Mouse (Mus musculus): Measurements from ENCODE around the gene Trpm2.
A peak's percentile ranks its signal among the peaks of the same experiment; 100 is the strongest.

Gene Trpm2

DNA sequence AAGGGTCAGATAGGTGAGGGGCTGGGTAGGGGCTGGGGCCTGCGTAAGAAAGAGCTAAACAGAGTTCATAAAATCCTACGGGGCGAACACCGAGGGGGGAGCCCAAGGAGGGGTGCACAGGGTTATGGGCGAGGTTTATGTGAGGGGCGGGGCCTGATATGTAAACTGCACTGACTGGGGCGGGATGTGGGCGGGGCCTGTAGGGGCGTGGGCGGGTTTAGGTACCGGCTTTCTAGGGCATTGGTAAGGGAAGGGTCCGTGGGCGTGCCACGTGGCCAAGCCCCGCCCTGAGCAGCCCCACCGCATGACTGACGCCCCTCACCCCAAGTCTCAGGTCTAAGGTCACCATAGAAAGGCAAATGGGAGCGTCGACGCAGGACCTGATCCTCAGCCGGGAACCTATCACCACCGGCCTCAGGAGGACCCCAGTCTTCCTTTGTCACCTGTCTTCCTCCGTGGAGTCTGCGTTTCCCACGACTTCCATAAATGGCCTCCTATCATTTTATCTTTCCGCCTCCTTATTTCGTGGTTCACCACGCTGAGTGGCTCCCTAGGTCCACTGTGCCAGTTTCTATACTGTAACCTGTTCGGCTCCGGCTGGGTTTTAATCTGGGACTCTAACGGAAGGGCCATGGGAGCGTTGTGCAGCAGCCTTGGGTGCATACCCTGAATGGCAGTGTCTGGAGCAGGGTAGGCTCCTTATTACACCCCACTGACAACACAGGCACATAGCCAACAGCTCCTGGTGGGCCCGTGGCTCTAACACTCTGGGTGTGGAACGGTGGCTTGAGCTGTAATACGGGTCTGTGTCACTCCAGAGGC is 67.3 kb downstream of the Trpm2 start:
- DNase-seq (ENCODE audit: low spot score in 2 of 2) = peak in 1 of 2 experiments; percentile 40

GRCm38 (mm10) chr10:77902211-77902893 is 68.0 kb downstream of the Trpm2 start, which contains the start of gene Lrrc3:
Lrrc3 (minus strand) TSS chr10:77902536.
- DNase-seq (ENCODE audit: low spot score in 2 of 2) = peak; percentile 37 to 65

- no peak for DNase-seq (ENCODE audit: low spot score in 2 of 2)
These were observed 68.5 kb downstream of the Trpm2 start for GRCm38 (mm10) chr10:77901871-77902210.

DNA sequence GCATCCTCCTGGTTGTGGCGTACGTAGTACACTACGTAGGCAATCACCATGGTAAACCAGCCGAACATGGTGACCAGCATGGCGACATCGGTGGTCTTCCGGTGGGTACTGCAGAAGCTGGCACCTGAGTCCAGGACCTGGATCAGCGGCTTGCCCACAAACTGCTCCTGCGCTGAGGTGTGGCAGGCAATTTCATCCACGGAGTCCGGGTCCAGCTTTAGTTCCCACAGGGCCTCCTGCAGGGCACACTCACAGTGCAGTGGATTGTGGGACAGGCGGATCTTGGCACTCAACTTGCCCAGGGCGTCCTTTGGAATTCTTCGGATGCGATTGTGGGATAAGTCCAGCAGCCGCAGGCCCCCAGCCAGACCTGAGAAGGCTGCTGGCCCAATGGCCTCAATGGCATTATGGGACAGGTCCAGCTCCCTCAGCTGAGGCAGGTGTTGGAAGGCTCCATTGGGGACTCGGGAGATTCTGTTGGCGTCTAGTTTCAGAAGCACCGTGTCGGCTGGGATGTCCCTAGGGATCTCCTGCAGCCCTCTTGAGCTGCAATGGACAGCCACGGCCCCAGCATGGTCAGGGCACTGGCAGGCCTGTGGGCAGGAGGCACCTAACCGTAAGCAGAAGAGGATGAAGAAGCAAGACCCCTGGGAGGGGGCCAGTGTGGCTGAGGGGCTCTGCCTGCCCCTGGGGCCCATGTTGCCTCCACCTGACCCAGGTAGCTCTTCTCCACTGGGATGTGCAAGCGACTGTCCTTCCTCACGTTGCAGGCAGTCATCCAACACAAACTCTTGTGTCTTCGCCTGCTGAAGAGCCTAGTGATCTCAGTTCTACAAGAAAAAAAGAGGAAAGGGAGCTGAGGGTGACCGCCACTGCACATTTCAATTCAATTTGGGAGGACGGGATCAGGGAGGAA is 69.2 kb downstream of the Trpm2 start:
- DNase-seq (ENCODE audit: low spot score in 2 of 2) = no peak

DNA sequence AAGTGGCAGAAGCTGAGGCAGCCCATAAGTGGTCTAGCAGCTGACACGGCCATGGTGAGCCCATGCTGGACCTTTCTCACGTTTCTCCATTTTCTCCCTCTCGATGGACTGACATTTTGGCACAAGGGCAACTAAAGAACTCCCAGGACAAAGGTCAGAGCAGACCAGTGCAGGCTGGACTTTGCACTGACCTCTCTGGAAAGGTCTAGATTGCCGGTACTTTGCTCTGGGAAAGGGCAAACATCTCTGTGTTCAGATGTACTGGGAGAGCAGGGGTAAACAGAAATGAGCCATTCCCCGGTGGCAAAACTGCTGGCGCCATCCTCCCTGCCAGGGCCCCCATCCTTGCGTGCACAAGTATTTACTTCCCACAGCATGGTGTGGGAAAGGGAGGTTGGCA is 70.2 kb downstream of the Trpm2 start:
- DNase-seq (ENCODE audit: low spot score in 2 of 2) = no peak

GRCm38 (mm10) chr10:77895562-77895961 is 74.8 kb downstream of the Trpm2 start:
- DNase-seq (ENCODE audit: low spot score in 2 of 2) = no peak

DNA sequence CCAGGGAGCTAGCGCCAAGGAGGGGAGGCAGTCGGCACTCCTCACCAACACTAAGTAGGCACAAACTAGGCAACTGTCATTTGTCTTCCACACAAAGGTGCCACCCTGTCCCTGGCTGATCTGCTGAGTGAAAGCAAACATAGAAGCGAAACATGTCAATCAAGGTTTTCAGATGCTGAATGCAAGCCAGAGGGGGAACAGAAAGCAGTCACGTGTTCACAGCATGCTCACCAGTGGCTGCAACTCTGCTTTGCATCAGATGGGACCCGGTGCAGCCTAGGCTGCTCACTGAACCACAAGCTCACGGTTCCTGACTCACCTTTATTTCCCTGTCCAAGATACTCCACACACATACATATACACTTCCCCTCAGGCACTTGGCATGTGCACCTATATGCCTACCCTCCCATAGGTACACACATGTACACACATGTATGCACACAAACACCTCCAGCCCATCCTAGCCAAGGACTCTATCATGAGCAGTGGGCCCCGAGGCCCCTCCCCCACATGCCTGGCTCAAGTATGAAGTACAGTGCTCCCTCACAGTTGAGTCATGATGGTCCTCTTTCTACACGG is 79.3 kb downstream of the Trpm2 start:
- DNase-seq (ENCODE audit: low spot score in 2 of 2) = no peak

DNA sequence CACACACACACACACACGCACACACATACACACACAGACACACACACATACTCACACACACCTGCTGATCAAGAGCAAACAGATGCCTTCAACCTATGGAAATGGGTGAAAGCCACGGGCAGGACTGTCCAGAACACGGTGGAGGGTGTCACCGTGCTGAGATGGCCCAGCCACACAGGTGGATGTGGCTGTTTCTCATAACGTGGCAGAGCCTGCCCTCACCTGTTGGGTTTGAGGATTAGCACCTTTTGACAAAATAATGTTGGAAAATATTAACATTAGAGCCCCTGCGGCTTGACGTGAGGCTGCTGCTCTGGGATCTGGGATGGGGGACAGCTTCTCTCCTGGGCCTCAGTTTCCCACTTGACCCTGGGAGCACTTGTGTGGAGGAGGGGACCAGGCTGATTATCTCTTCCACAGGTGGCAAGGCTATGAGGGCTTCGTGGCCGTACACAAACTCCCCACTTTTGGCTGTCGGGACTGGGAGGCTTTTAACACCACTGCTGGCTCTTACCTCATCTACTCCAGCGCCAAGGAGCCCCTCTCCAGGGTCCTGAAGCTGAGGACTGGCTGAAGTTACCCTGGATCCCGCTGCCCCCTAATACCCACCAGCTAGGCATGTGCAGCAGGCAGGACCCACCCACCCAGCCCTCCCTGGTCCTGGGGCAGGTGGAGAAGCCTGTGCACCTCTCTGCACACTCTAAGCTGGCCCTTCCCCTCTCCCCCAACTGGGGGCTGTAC is 84.2 kb downstream of the Trpm2 start:
- no peak for DNase-seq (ENCODE audit: low spot score in 2 of 2)

GRCm38 (mm10) chr10:77882553-77882952 is 87.8 kb downstream of the Trpm2 start:
- no peak for DNase-seq (ENCODE audit: low spot score in 2 of 2)

GRCm38 (mm10) chr10:77880305-77880704 is 90.1 kb downstream of the Trpm2 start:
- DNase-seq (ENCODE audit: low spot score in 2 of 2) = no peak

DNA sequence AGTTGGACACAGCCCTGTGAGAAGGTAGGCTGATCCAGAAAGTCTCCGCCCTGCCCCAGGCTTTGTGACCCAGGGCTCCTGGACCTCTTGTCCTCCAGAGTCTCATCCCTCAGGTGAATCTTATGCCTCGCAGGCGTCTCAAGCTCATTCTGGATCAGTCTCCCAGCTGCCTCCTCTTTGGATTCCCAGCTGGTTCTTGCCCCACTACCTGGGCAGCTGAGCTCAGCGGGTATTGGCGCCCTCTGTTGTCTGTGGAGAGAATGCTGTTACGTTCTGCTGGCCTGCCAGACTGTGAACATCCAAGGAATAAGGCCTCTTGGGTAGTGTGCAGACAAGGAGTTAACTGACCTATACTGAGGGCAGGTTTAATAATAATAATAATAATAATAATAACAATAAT is 91.4 kb downstream of the Trpm2 start:
- DNase-seq (ENCODE audit: low spot score in 2 of 2) = peak; percentile 24 to 31

GRCm38 (mm10) chr10:77869651-77870050 is 100.7 kb downstream of the Trpm2 start:
- no peak for DNase-seq (ENCODE audit: low spot score in 2 of 2)

- no peak for DNase-seq (ENCODE audit: low spot score in 2 of 2)
These were observed 102.8 kb downstream of the Trpm2 start for GRCm38 (mm10) chr10:77867546-77867945.

DNA sequence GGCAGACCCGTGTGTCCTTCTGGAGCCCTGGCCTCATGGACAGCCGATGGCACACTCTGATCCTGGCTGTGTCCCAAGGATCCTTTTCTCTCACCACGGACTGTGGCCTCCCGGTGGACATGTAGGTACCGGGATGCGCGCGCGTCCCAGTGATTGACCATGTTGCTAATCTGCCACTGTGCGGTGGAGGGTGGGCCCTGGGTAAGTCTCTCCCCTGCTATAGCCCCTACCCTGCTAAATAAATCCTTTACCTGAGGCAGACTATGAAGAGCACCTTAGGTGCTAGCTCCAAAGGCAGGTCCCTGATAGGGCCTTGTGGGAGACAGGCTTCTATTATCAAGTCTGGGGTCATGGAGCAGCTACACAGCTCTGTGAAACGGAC is 105.6 kb downstream of the Trpm2 start:
- no peak for DNase-seq (ENCODE audit: low spot score in 2 of 2)

- DNase-seq (ENCODE audit: low spot score in 2 of 2) = peak; percentile 79 to 84
These were observed 106.1 kb downstream of the Trpm2 start for GRCm38 (mm10) chr10:77864067-77864761.

GRCm38 (mm10) chr10:77861675-77862074 is 108.7 kb downstream of the Trpm2 start, which contains the start of gene Gm3285:
Gm3285 (plus strand) TSS chr10:77861975.
- no peak for DNase-seq (ENCODE audit: low spot score in 2 of 2)

All from urinary bladder, adult 18-20 months (tissue).